Mouse (Mus musculus) limb, embryonic 11.5 days (tissue): ENCODE results near the gene Col9a2. TPM values are rescaled to one million over a fixed set of nuclear protein-coding genes. Genes with fewer than 3 reads are reported as not detected.
A peak's percentile ranks its signal among the peaks of the same experiment; 100 is the strongest.

Source experiments
- ATAC-seq: fragments of 200-750 bp; cut with Nextera tagmentation; 2 replicates; pipeline ENCODE4 v1.8.0; 2017; ENCODE audit warnings: low read depth; ENCODE audit not compliant: insufficient number of reproducible peaks, low FRiP score, low TSS enrichment
- DNase-seq: peaks from one replicate; pipeline ENCODE4 v3.0.0-alpha.2; 2015; ENCODE audit warnings: low spot score
- H3K27ac ChIP-seq: fragments of 300-500 bp; sonication (generic); replicated peaks from 2 replicates; pipeline ENCODE4 v1.5.1; 2014; ENCODE audit warnings: low read depth, mild to moderate bottlenecking, low read length
- H3K27me3 ChIP-seq: fragments of 300-500 bp; sonication (generic); 2 replicates; pipeline ENCODE4 v1.6.1; 2014; ENCODE audit warnings: mild to moderate bottlenecking, low read length, mixed read lengths; ENCODE audit not compliant: control insufficient read depth, insufficient read depth
- H3K36me3 ChIP-seq: fragments of 300-500 bp; sonication (generic); 2 replicates; pipeline ENCODE4 v1.6.1; 2014; ENCODE audit warnings: mild to moderate bottlenecking, low read length, moderate library complexity, mixed read lengths; ENCODE audit not compliant: control insufficient read depth, insufficient read depth
- H3K4me1 ChIP-seq: fragments of 300-500 bp; sonication (generic); 2 replicates; pipeline ENCODE4 v1.6.1; 2014; ENCODE audit warnings: low read length, mixed read lengths; ENCODE audit not compliant: control insufficient read depth, insufficient read depth
- H3K4me2 ChIP-seq: fragments of 300-500 bp; sonication (generic); 2 replicates; pipeline ENCODE4 v1.6.1; 2014; ENCODE audit warnings: low read depth, mild to moderate bottlenecking, moderate library complexity; ENCODE audit not compliant: severe bottlenecking
- H3K4me3 ChIP-seq: fragments of 300-500 bp; sonication (generic); 2 replicates; pipeline ENCODE4 v1.5.1; 2014; ENCODE audit warnings: low read depth, low read length
- H3K9ac ChIP-seq: fragments of 300-500 bp; sonication (generic); 2 replicates; pipeline ENCODE4 v1.6.1; 2014; ENCODE audit warnings: mild to moderate bottlenecking, low read length
- H3K9me3 ChIP-seq: fragments of 300-500 bp; sonication (generic); 2 replicates; pipeline ENCODE4 v1.6.1; 2016; ENCODE audit warnings: low read length; ENCODE audit not compliant: control insufficient read depth
- whole genome bisulfite sequencing: fragments of 180-500 bp; shearing (Covaris S2); extraction: QIAGEN DNeasy Blood & Tissue Kit; methylation state at CpG from one replicate; pipeline ENCODE4 v1.1.7; 2014; 5-methylcytosine and 5-hydroxymethylcytosine counted together
- polyA plus RNA-seq: library from polyadenylated mRNA; unstranded; fragments of >200 nt; fragmentation: Nextera tagmentation; extraction: Ambion mirVana; gene quantifications from 2 replicates; pipeline ENCODE4 v1.2.1, GENCODE M21; 2014

Col9a2 gene
- polyA plus RNA-seq, 1 experiment from 2014 or later: 20.0 TPM

DNA sequence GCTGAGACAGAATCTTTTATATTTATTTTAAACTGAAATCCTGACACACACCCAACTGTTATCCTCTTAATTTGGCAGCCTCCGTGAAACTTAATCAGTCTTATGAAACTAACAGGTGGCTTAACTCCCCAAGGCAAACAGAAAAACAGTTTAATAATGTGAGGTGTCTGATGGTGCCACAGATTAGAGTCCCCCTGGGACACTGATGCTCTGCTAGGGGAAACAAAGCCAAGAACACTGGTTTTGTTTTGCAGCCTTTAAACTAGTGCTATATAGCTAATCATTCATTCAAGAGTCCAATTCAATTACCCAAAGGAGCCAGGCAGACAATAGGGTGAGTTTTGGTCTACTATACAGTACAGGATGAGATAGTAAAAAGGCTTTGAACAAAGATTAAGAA, 41.2 kb downstream of the Col9a2 start:
- H3K4me3 ChIP-seq: no peak overlapping the region
- H3K27me3 ChIP-seq: no peaks in the 10 kb centered on the region
- H3K4me1 ChIP-seq: no peaks in the 10 kb centered on the region
- 95% methylated on average over 1 of the region's 1 CpGs for WGBS
- ATAC-seq (no peak), DNase-seq (no peak)
- peaks cover 10% of the 10 kb centered on the region; the same call in 1 of the 2 replicates for H3K36me3 ChIP-seq
- no peak overlapping the region for H3K9ac ChIP-seq
- no peak overlapping the region for H3K27ac ChIP-seq
- no peaks in the 10 kb centered on the region for H3K9me3 ChIP-seq
- H3K4me2 ChIP-seq: no peak overlapping the region

DNA sequence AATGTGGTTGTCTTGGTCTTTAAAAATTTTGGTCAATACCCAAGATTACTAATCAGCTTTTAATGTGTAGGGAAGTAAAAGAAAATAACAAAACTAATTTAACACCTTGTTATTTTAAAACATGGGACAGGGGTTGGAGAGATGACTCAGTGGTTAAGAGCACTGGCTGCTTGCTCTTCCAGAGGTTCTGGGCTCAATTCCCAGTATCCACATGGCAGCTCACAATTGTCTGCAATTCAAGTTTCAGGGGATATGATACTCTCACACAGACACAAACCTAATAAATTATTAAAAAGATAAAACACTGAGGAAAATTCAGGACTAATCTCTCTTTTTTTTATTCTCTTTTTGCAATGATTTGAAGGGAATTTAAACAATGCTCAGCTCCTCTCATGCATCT, 45.3 kb downstream of the Col9a2 start:
- H3K9ac ChIP-seq: no peak overlapping the region
- H3K9me3 ChIP-seq: no peaks in the 10 kb centered on the region
- H3K27me3 ChIP-seq: no peaks in the 10 kb centered on the region
- no peak overlapping the region for H3K4me2 ChIP-seq
- no peak for ATAC-seq
- H3K4me3 ChIP-seq: no peak overlapping the region
- no peak for DNase-seq
- H3K4me1 ChIP-seq: no peaks in the 10 kb centered on the region
- no peak overlapping the region for H3K27ac ChIP-seq
- H3K36me3 ChIP-seq: peaks cover 6% of the 10 kb centered on the region; the same call in 1 of the 2 replicates

DNA sequence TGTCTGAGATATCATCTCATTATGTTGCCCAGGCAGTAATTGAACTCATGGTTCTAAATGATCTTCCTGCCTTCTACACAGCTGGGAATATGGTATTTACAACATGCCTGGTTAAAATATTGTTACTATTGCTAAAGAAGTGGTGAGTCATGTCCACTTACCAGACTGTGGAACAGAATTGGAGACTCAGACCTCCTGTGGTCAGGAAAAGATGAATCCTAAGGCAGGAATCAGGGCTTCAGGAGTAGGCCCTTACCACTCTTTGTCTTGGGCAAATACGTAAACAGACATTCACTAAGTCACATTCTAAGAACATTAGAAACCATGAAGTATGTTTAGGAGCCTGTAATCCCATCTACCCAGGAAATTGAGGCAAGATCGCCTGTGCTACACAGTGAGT, 49.5 kb downstream of the Col9a2 start:
- no peak overlapping the region for H3K9ac ChIP-seq
- no peak overlapping the region for H3K4me2 ChIP-seq
- DNase-seq: no peak
- H3K27me3 ChIP-seq: no peaks in the 10 kb centered on the region
- no peak overlapping the region for H3K4me3 ChIP-seq
- H3K9me3 ChIP-seq: no peaks in the 10 kb centered on the region
- no peak for ATAC-seq
- no peaks in the 10 kb centered on the region for H3K4me1 ChIP-seq
- WGBS: 88% methylated on average over 2 of the region's 2 CpGs
- peaks cover 9% of the 10 kb centered on the region; the same call in 1 of the 2 replicates for H3K36me3 ChIP-seq
- no peak overlapping the region for H3K27ac ChIP-seq

DNA sequence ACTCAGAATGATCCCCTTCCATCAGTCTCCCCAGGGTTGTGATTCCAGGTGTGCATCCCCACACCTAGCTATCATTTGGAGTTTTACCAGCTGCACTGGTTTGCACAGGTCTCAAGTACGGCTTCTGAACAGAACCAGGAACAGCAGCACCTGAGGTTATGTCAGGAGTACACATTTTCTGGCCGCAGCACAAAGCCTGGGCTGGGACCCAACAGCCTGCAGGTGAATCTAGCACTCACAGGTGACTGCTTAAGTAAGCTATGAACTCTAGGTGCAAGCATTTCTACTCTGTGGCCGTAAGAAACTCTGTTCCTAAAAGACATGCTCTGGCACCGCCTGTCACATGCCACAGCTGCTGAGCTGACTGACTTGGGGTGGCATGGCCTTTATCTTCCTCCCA, 51.0 kb downstream of the Col9a2 start:
- Histone ChIP-seq H3K36me3 (peaks cover 15% of the 10 kb centered on the region), H3K27me3 (no peaks in the 10 kb centered on the region), H3K27ac (no peak overlapping the region), H3K4me1 (no peaks in the 10 kb centered on the region), H3K9ac (no peak overlapping the region), H3K4me2 (no peak overlapping the region), H3K4me3 (no peak overlapping the region), H3K9me3 (no peaks in the 10 kb centered on the region)
- no peak for DNase-seq
- 89% methylated on average over 4 of the region's 4 CpGs for WGBS
- ATAC-seq: no peak

DNA sequence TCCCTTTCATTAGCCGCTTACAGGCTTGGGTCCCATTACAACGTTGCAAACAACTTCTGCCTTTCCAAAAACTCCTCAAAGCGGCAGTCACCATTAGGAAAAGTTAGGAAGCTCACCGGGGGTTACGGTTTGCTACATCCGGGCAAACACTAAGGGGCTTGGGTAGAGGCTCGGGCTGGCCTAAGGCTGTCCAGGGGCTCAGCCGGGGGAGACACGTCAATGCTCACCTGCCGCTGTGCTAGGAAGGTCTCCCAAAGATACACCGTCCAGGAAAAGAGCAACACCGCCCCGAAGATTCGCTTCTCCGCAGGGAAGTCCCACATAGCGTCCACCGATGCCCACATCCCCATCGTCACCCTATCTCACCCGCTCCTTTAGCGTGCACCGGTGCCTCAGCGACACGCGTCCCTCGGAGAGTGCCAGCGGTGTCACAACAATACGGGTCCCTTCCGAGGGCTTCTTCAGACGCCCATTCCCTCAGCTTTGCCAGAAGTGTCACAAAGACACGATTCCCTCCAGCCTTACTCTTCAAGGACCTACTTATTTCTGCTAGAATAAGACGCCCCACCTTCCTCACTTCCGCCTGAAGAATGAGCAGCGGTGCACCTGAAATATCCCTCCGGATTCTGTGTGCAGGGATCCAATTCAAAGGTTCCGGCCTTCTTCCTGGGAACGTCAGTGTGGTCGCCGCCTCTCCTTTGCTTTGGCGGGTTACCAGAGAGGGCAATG, 58.6 kb downstream of the Col9a2 start, which contains the start of gene Zmpste24:
Zmpste24 (minus strand) TSS at position 592 of the 729 bp plus-strand sequence.
- ATAC-seq (peak; percentile 74), DNase-seq (peak; percentile 94)
- Histone ChIP-seq H3K27ac (no peak within 1 kb of the TSS), H3K27me3 (no peaks in the 10 kb centered on the region), H3K36me3 (peaks cover 14% of the 10 kb centered on the region), H3K4me1 (no peaks in the 10 kb centered on the region), H3K4me3 (peak within 1 kb of the TSS; percentile 79), H3K4me2 (peak within 1 kb of the TSS; percentile 60), H3K9ac (peak within 1 kb of the TSS; percentile 76), H3K9me3 (no peaks in the 10 kb centered on the region)
- whole genome bisulfite sequencing: under 1% methylated on average over 39 of the region's 39 CpGs

DNA sequence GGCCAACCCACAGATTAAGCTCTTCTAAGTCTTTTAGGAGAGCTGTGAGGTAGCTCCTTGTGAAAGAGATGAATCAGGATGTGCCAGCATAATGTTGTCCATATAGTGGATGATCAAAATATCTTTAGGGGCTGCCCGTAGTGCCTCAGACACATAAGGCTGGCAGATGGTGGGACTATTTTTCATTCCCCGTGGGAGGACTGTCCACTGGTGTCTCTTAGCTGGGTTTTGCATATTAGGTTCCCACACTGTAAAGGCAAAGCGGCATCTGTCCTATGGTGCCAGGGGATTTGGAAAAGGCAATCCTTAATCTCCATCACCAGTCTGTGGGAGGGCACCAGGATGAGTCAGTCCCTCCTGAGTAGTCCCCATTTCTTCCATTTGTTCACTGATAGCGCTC, 64.1 kb downstream of the Col9a2 start:
- no peak for ATAC-seq
- H3K9ac ChIP-seq: no peak overlapping the region
- WGBS: 87% methylated on average over 4 of the region's 4 CpGs
- no peaks in the 10 kb centered on the region for H3K27me3 ChIP-seq
- no peaks in the 10 kb centered on the region for H3K36me3 ChIP-seq
- H3K9me3 ChIP-seq: no peaks in the 10 kb centered on the region
- no peaks in the 10 kb centered on the region for H3K4me1 ChIP-seq
- no peak for DNase-seq
- H3K4me2 ChIP-seq: no peak overlapping the region
- H3K27ac ChIP-seq: no peak overlapping the region
- no peak overlapping the region for H3K4me3 ChIP-seq

Other genes with a start within 250 kb of the Col9a2 start
- gene Nfyc, start 207.8 kb upstream of the Col9a2 start, polyA plus RNA-seq: 130 and 133 TPM in 2 replicates
- gene Rims3, start 184.6 kb upstream of the Col9a2 start, polyA plus RNA-seq: 0.34 and 0.51 TPM in 2 replicates
- gene Exo5, start 114.4 kb upstream of the Col9a2 start, polyA plus RNA-seq: 34.4 and 37.5 TPM in 2 replicates
- 11.0 and 11.6 TPM in 2 replicates for gene Zfp69, start 87.7 kb upstream of the Col9a2 start, polyA plus RNA-seq
- gene Smap2, start 22.1 kb upstream of the Col9a2 start, polyA plus RNA-seq: 14.3 and 16.0 TPM in 2 replicates
- 17.8 and 21.3 TPM in 2 replicates for gene Zmpste24, start 58.9 kb downstream of the Col9a2 start, polyA plus RNA-seq
- gene Tmco2, start 69.8 kb downstream of the Col9a2 start, polyA plus RNA-seq: not detected in 2 replicates
- 23.5 and 24.0 TPM in 2 replicates for gene Rlf, start 175.7 kb downstream of the Col9a2 start, polyA plus RNA-seq